Mouse (Mus musculus): Measurements from ENCODE around the gene Gm21860.
"Not testable (repeated sequence)": the region's sequence is repeated elsewhere in the genome, so short reads cannot be mapped to it uniquely, and the experiment has no call there.

The Gm21860 gene

DNA sequence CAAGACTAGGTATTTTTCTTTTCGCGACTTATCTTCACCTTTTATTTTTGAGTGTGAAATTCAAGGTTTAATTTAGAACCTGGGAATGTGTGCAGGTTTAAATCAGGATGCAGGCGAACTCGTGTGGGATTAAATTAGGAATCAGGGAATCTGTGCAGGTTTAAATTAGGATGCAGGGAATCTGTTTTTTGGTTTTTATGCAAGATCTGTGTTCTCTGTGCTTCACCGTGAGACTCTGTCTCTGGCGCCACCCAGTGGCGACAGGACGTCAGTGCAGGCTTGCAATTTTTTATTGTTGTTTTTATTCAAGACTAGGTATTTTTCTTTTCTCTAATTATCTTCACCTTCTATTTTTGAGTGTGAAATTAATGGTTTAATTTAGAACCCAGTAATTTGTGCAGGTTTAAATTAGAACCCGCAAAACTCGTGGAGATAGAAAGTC, 22.5 kb downstream of the Gm21860 start:
- not testable (repeated sequence) for DNase-seq

DNA sequence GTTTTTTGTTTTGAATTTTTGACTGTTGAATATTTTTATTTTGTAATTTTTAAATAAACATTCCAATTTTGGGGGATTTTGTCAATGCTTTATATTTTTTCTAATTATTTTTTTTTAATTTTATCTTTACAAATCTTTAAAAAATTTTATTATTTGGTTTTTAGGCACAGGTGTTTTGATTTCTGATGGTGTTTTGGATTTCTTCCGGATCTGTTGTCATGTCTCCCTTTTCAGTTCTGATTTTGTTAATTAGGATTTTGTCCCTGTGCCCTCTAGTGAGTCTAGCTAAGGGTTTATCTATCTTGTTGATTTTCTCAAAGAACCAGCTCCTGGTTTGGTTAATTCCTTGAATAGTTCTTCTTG, 23.0 kb downstream of the Gm21860 start:
- not testable (repeated sequence) for DNase-seq

GRCm38 (mm10) chrY:90730908-90731592, 23.6 kb downstream of the Gm21860 start:
- peak; percentile 46 for DNase-seq

- not testable (repeated sequence) for DNase-seq
Observed at GRCm38 (mm10) chrY:90729816-90730303, 24.8 kb downstream of the Gm21860 start.

- not testable (repeated sequence) for DNase-seq
Observed at GRCm38 (mm10) chrY:90728905-90729256, 25.7 kb downstream of the Gm21860 start.

DNA sequence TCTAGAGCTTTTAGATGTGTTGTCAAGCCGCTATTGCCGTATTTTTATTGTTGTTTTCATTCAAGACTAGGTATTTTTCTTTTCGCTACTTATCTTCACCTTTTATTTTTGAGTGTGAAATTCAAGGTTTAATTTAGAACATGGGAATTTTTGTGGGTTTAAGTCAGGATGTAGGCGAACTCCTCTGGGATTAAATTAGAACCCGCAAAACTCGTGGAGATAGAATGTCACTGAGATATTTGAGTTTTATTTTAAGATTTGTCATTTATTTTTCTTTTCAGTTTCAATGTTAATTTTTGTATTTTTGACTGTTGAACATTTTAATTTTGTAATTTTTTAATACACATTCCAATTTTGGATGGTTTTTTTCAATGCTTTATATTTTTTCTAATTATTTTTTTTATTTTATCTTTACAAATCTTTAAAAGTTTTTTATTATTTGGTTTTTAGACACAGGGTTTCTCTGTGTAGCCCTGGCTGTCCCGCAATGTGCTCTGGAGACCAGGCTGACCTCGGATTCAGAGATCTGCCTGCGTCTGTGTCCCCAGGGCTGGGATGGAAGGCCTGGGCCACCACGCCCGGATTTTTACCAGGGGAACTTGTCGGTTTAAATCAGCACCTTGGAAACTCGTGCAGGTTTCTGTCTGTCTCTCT, 26.2 kb downstream of the Gm21860 start:
- DNase-seq: not testable (repeated sequence)

DNA sequence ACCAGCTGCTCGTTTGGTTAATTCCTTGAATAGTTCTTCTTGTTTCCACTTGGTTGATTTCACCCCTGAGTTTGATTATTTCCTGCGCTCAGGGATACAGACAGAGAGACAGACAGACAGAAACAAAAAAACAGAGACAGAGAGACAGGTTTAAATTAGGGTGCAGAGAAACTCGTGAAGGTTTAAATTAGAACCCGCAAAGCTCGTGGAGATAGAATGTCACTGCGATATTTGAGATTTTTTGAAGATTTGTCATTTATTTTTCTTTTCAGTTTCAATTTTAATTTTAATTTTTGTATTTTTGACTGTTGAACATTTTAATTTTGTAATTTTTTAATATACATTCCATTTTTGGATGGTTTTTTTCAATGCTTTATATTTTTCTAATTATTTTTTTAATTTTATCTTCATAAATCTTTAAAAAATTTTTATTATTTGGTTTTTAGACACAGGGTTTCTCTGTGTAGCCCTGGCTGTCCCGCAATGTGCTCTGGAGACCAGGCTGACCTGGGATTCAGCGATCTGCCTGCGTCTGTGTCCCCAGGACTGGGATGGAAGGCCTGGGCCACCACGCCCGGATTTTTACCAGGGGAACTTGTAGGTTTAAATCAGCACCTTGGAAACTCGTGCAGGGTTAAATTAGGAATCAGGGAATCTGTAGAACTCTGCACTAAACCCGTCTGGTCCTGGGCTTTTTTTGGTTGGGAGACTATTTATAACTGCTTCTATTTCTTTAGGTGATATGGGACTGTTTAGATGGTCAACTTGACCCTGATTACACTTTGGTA, 27.3 kb downstream of the Gm21860 start:
- DNase-seq: not testable (repeated sequence)

DNA sequence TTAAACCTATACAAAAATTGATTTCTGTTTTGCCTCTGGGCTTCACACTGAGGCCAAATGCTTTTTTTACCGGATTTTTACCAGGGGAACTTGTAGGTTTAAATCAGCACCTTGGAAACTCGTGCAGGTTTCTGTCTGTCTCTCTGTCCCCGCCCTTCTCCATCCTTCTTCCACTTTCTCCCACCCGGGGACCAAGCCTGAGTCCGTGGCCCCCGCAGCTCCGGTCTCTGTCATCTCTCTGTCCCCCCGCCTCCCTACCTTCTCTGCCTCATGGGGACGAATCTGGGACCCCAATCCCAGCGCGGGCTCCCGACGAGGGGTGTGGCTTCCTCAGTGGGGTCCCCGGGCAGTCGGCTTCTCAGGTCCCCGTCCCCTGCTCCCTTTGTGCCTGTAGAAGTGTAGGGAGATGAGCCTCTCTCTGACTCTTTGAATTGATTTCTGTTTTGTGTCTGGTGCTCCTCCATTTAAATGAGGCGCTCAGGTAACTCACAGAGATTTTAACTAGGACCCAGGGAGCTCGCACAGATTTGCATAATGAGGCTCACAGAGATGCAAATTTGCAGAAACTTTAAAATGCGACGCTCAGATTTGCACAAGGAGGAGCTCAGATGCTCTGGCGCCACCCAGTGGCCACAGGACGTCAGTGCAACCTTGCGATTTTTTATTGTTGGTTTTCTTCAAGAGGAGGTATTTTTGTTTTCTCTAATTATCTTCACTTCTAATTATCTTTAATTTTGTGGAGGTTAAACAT, 28.7 kb downstream of the Gm21860 start:
- DNase-seq: not testable (repeated sequence)

- DNase-seq: not testable (repeated sequence)
Observed at GRCm38 (mm10) chrY:90725166-90725565, 29.5 kb downstream of the Gm21860 start.

GRCm38 (mm10) chrY:90724014-90724709, 30.5 kb downstream of the Gm21860 start:
- DNase-seq: not testable (repeated sequence)

GRCm38 (mm10) chrY:90723336-90723987, 31.2 kb downstream of the Gm21860 start:
- DNase-seq: not testable (repeated sequence)

DNA sequence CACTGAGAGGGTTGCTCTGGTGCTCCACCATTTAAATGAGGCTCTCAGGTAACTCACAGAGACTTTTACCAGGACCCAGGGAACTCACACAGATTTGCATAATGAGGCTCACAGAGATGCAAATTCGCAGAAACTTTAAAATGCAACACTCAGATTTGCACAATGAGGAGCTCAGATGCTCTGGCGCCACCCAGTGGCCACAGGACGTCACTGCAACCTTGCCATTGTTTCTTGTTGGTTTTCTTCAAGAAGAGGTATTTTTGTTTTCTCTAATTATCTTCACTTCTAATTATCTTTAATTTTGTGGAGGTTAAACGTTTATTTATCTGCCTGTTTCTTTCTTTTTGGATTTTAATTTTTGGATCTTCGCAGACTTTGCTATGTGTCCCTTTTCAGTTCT, 34.1 kb downstream of the Gm21860 start:
- DNase-seq: not testable (repeated sequence)

DNA sequence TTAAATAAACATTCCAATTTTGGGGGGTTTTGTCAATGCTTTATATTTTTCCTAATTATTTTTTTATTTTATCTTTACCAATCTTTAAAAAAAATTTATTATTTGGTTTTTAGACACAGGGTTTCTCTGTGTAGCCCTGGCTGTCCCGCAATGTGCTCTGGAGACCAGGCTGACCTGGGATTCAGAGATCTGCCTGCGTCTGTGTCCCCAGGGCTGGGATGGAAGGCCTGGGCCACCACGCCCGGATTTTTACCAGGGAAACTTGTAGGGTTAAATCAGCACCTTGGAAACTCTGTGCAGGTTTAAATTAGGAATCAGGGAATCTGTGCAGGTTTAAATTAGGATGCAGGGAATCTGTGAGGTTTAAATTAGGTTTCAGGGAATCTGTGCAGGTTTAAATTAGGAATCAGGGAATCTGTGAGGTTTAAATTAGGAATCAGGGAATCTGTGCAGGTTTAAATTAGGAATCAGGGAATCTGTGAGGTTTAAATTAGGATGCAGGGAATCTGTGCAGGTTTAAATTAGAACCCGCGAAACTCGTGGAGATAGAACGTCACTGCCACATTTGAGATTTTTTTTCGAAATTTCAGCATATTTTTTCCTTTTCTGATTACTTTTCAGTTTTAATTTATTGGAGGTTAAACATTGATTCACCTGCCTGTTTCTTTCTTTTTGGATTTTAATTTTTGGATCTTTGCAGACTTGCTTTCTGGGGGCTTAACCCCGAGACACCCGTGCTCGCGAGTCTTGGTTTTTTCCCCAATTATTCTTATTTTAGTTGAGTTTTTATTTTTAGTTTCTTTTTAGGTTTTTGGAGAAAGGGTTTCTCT, 35.0 kb downstream of the Gm21860 start:
- DNase-seq: not testable (repeated sequence)

GRCm38 (mm10) chrY:90718583-90719402, 35.8 kb downstream of the Gm21860 start:
- DNase-seq: peak; percentile 56

- not testable (repeated sequence) for DNase-seq
Observed at GRCm38 (mm10) chrY:90718021-90718420, 36.6 kb downstream of the Gm21860 start.

DNA sequence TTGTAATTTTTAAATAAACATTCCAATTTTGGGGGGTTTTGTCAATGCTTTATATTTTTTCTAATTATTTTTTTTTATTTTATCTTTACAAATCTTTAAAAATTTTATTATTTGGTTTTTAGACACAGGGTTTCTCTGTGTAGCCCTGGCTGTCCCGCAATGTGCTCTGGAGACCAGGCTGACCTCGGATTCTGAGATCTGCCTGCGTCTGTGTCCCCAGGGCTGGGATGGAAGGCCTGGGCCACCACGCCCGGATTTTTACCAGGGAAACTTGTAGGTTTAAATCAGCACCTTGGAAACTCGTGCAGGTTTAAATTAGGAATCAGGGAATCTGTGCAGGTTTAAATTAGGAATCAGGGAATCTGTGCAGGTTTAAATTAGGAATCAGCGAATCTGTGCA, 37.1 kb downstream of the Gm21860 start:
- DNase-seq: not testable (repeated sequence)
